Mouse (Mus musculus) stomach, postnatal 0 days (tissue): ENCODE data around the gene Nlgn1.

Source experiments
- CTCF ChIP-seq: IDR thresholded peaks from 2 replicates; pipeline ENCODE4 v1.5.1; 2016; ENCODE audit warnings: antibody characterized with exemption, low read depth, mild to moderate bottlenecking, moderate library complexity
- EP300 ChIP-seq: optimal IDR thresholded peaks from 2 replicates; pipeline ENCODE3; 2016; ENCODE audit warnings: antibody characterized with exemption

DNA sequence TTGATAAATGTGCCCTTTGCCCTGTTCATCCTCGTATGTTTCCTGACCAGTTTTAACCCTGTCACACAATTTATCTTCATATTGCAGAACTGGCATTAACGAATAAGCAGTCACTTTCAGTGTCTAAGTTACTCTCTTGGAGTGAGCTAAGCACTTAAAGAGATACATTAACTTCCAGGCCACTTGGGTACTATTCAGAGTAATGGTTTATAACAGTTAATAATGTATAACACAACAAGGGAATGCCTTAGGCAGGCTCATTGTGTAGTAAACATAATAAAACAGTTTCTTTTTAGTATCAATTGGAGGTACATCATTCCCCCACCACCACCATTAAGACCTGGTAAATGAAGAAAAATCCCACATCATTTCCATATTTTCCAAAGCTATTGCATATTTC, 368.7 kb downstream of the Nlgn1 start:
- no peak for TF ChIP-seq CTCF
- TF ChIP-seq EP300: no peak
